Mouse (Mus musculus): ENCODE measurements around the gene Rad23a. TPM values are rescaled to one million over a fixed set of nuclear protein-coding genes. Genes with fewer than 3 reads are reported as not detected.

The Rad23a gene
- polyA plus RNA-seq (2012; rRNA removed) = 26.4 and 47.5 TPM in 2 replicates

DNA sequence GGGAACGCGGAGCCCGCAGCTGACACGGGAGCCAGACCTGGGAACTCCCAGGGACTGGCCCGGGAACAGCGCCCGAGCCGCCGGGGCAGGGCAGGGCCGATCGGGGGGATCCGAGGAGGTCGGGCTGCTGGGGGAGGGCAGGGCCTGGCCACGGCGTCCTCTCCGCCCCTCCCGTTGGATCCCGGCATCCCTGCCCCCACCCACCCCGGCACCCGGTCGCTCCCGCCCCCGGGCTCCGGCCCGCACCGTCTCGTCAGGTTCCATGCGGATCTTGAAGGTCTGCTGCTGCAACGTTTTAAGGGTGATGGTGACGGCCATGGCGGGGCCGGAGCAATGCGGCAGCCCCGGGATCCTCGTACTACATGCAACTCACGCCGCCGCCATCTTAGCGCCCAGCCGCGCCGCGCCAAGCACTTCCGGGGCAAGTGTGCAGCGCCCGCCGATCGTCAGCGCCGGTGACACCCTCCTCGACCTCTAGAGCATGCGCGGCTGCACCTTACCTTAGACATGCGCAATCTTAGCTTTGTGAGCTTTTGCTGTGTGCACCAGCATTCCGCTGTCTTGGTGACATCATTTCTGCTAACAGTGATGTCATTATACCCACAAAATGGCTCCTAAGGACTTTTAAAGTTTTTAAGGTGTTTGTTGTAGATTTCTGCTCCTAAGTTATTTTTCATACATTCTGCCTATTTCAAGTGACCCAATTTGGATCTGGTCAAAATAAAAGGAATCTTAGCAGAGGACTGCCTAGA lies at the start of gene Rad23a:
TSS of gene Rad23a (minus strand) at position 418 of the 752 bp plus-strand sequence.
- peaks cover 70% of the 10 kb centered on the region for H3K36me3 ChIP-seq (ENCODE audit: control insufficient read depth, insufficient read depth, low read length)
- H3K4me1 ChIP-seq (ENCODE audit: control insufficient read depth, insufficient read depth, insufficient read length, low read length) = peaks cover 7% of the 10 kb centered on the region; the same call in 1 of the 2 replicates
- WGBS = 1% methylated on average over 55 of the region's 55 CpGs
- no peaks in the 10 kb centered on the region for H3K27me3 ChIP-seq (ENCODE audit: control insufficient read depth, insufficient read depth, low read length)
- TF ChIP-seq POLR2A (IDR thresholded peaks at IDR 0.05; ENCODE audit: low read depth, low read length) (peak; percentile 52; the same call in 1 of the 2 replicates), CTCF (IDR thresholded peaks at IDR 0.05; ENCODE audit: extremely low read depth, insufficient read length, insufficient replicate concordance, low read depth, low read length) (no peak)
- 0 out of 2 replicates have a peak within 1 kb of the TSS, but pooled peaks have one; percentile 17 for H3K27ac ChIP-seq (ENCODE audit: insufficient read depth, low read depth, low read length)
- peak within 1 kb of the TSS; percentile 79 for H3K4me3 ChIP-seq (ENCODE audit: low read depth, low read length)

- Histone ChIP-seq H3K4me1 (ENCODE audit: control insufficient read depth, insufficient read depth, insufficient read length, low read length) (peaks cover 4% of the 10 kb centered on the region; the same call in 1 of the 2 replicates), H3K36me3 (ENCODE audit: control insufficient read depth, insufficient read depth, low read length) (peaks cover 24% of the 10 kb centered on the region), H3K4me3 (ENCODE audit: low read depth, low read length) (no peak overlapping the region), H3K27me3 (ENCODE audit: control insufficient read depth, insufficient read depth, low read length) (no peaks in the 10 kb centered on the region), H3K27ac (ENCODE audit: insufficient read depth, low read depth, low read length) (no peak overlapping the region)
- TF ChIP-seq CTCF (IDR thresholded peaks at IDR 0.05; ENCODE audit: extremely low read depth, insufficient read length, insufficient replicate concordance, low read depth, low read length) (no peak), POLR2A (IDR thresholded peaks at IDR 0.05; ENCODE audit: low read depth, low read length) (no peak)
- WGBS = 79% methylated on average over 1 of the region's 1 CpGs
Measured at GRCm38 (mm10) chr8:84889141-84889540, 48.7 kb upstream of the Rad23a start.

DNA sequence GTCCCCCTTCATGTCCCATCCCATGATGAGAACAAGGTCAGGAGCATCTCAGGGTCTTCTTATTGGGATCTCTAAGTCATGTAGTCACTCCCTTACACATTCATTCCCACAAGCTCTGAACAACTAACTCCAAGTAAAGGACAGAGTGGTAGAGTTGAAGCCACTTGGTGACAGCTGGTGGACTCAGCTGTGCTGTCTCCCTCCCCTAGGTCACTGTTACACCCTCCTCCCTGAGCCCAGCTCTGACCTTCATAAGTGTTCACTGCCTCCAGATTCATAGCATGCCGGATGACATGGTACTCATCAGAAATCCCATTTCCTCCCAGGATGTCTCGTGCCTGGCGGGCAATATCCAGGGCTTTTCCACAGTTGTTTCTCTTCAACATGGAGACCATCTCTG lies 47.8 kb upstream of the Rad23a start:
- Histone ChIP-seq H3K4me1 (ENCODE audit: control insufficient read depth, insufficient read depth, insufficient read length, low read length) (peaks cover 4% of the 10 kb centered on the region; the same call in 1 of the 2 replicates), H3K4me3 (ENCODE audit: low read depth, low read length) (no peak overlapping the region), H3K27ac (ENCODE audit: insufficient read depth, low read depth, low read length) (no peak overlapping the region), H3K36me3 (ENCODE audit: control insufficient read depth, insufficient read depth, low read length) (peaks cover 24% of the 10 kb centered on the region), H3K27me3 (ENCODE audit: control insufficient read depth, insufficient read depth, low read length) (no peaks in the 10 kb centered on the region)
- WGBS = 93% methylated on average over 3 of the region's 3 CpGs
- TF ChIP-seq CTCF (IDR thresholded peaks at IDR 0.05; ENCODE audit: extremely low read depth, insufficient read length, insufficient replicate concordance, low read depth, low read length) (no peak), POLR2A (IDR thresholded peaks at IDR 0.05; ENCODE audit: low read depth, low read length) (no peak)

- Histone ChIP-seq H3K27ac (ENCODE audit: insufficient read depth, low read depth, low read length) (no peak overlapping the region), H3K27me3 (ENCODE audit: control insufficient read depth, insufficient read depth, low read length) (no peaks in the 10 kb centered on the region), H3K4me1 (ENCODE audit: control insufficient read depth, insufficient read depth, insufficient read length, low read length) (no peaks in the 10 kb centered on the region), H3K36me3 (ENCODE audit: control insufficient read depth, insufficient read depth, low read length) (peaks cover 22% of the 10 kb centered on the region), H3K4me3 (ENCODE audit: low read depth, low read length) (no peak overlapping the region)
- WGBS = 89% methylated on average over 4 of the region's 4 CpGs
- TF ChIP-seq CTCF (IDR thresholded peaks at IDR 0.05; ENCODE audit: extremely low read depth, insufficient read length, insufficient replicate concordance, low read depth, low read length) (no peak), POLR2A (IDR thresholded peaks at IDR 0.05; ENCODE audit: low read depth, low read length) (no peak)
Measured at GRCm38 (mm10) chr8:84884728-84885127, 44.3 kb upstream of the Rad23a start.

DNA sequence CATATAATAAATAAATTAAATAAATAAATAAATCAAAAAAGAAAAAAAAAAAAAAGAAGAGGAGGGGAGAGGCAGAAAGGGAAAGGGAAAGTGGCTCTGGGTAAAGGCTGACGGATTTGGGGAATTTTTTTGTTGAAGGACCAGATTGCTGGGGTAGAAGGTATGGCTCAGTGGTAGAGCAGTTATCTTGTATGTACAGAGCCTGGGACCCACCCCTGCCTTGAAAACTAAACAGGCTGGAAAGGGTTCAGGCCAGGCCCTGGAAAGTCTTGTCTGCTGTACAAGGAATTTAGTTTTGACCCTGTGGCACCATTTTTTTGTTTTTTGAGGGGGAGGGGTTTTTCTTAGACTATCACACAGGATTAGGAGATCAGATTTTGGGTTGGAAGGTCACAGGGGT lies 38.5 kb upstream of the Rad23a start:
- H3K27ac ChIP-seq (ENCODE audit: insufficient read depth, low read depth, low read length) = no peak overlapping the region
- TF ChIP-seq CTCF (IDR thresholded peaks at IDR 0.05; ENCODE audit: extremely low read depth, insufficient read length, insufficient replicate concordance, low read depth, low read length) (no peak), POLR2A (IDR thresholded peaks at IDR 0.05; ENCODE audit: low read depth, low read length) (no peak)
- WGBS = 74% methylated on average over 1 of the region's 1 CpGs

GRCm38 (mm10) chr8:84877297-84878035 lies 37.0 kb upstream of the Rad23a start:
- no peaks in the 10 kb centered on the region for H3K36me3 ChIP-seq (ENCODE audit: control insufficient read depth, insufficient read depth, low read length)
- H3K27me3 ChIP-seq (ENCODE audit: control insufficient read depth, insufficient read depth, low read length) = no peaks in the 10 kb centered on the region
- TF ChIP-seq POLR2A (IDR thresholded peaks at IDR 0.05; ENCODE audit: low read depth, low read length) = no peak
- TF ChIP-seq CTCF (IDR thresholded peaks at IDR 0.05; ENCODE audit: extremely low read depth, insufficient read length, insufficient replicate concordance, low read depth, low read length) = no peak
- WGBS = 76% methylated on average over 3 of the region's 3 CpGs
- H3K4me3 ChIP-seq (ENCODE audit: low read depth, low read length) = no peak overlapping the region
- peaks cover 4% of the 10 kb centered on the region for H3K4me1 ChIP-seq (ENCODE audit: control insufficient read depth, insufficient read depth, insufficient read length, low read length)
- no peak overlapping the region for H3K27ac ChIP-seq (ENCODE audit: insufficient read depth, low read depth, low read length)

More for the DNA sequence above, 38.5 kb upstream of the Rad23a start:
- no peaks in the 10 kb centered on the region for H3K36me3 ChIP-seq (ENCODE audit: control insufficient read depth, insufficient read depth, low read length)
- no peak overlapping the region for H3K4me3 ChIP-seq (ENCODE audit: low read depth, low read length)
- H3K27me3 ChIP-seq (ENCODE audit: control insufficient read depth, insufficient read depth, low read length) = no peaks in the 10 kb centered on the region
- H3K4me1 ChIP-seq (ENCODE audit: control insufficient read depth, insufficient read depth, insufficient read length, low read length) = no peaks in the 10 kb centered on the region

DNA sequence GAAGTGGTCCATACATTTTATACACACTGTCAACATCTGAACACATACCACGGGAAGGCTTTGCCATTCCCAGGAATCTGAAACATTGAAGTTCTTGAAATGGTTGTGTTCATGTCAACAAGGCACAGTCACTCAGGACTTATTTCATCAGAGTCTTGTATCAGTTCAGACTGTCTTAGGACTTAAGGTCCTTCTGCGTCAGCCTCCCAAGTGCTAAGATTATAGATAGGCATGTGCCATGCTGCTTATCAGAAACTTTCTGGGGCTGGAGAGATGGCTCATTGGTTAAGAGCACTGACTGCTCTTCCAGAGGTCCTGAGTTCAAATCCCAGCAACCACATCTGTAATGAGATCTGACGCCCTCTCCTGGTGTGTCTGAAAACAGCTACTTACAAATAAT lies 33.9 kb upstream of the Rad23a start:
- Histone ChIP-seq H3K36me3 (ENCODE audit: control insufficient read depth, insufficient read depth, low read length) (no peaks in the 10 kb centered on the region), H3K4me1 (ENCODE audit: control insufficient read depth, insufficient read depth, insufficient read length, low read length) (peaks cover 8% of the 10 kb centered on the region), H3K4me3 (ENCODE audit: low read depth, low read length) (no peak overlapping the region), H3K27me3 (ENCODE audit: control insufficient read depth, insufficient read depth, low read length) (no peaks in the 10 kb centered on the region), H3K27ac (ENCODE audit: insufficient read depth, low read depth, low read length) (no peak overlapping the region)
- 89% methylated on average over 3 of the region's 3 CpGs for WGBS
- no peak for TF ChIP-seq POLR2A (IDR thresholded peaks at IDR 0.05; ENCODE audit: low read depth, low read length)
- TF ChIP-seq CTCF (IDR thresholded peaks at IDR 0.05; ENCODE audit: extremely low read depth, insufficient read length, insufficient replicate concordance, low read depth, low read length) = no peak
